In genomic region chr4:152328691-152329090, GRCm38 (mm10) we compare ENCODE assay signal across 9 mouse cellular contexts. TPM values are rescaled to one million over a fixed set of nuclear protein-coding genes. Genes with fewer than 3 reads are reported as not detected.
A peak's percentile ranks its signal among the peaks of the same experiment; 100 is the strongest.
DNase-seq lines count a peak whose midpoint lies in the region; ATAC-seq and TF ChIP-seq lines count a peak whose summit lies in the region.
"Had no signal": no experiment of that assay in that cellular context is flagged by ENCODE, and none has a peak within 500 bp of the region (broad histone marks: within the 10 kb centered on the region; RNA-seq: fewer than 3 reads in every experiment).

No protein-coding gene starts in this region.

- H3K27ac ChIP-seq in kidney, postnatal 0 days, result no peak overlapping the region
- no peak overlapping the region for H3K27ac ChIP-seq in limb, embryonic 11.5 days (replicated peaks; ENCODE audit: low read depth, low read length)
- H3K27ac ChIP-seq: limb, embryonic 15.5 days had no signal

- H3K4me2 ChIP-seq in kidney, postnatal 0 days (ENCODE audit: low read length), result no peak overlapping the region
- no peak overlapping the region for H3K4me2 ChIP-seq in limb, embryonic 11.5 days (ENCODE audit: low read depth, severe bottlenecking)
- H3K4me2 ChIP-seq: limb, embryonic 15.5 days had no signal

- no peak for ATAC-seq in kidney, postnatal 0 days (replicated peaks; ENCODE audit: low FRiP score, low read depth)
- ATAC-seq in limb, embryonic 11.5 days (ENCODE audit: insufficient number of reproducible peaks, low FRiP score, low TSS enrichment, low read depth), result no peak
- no peak for ATAC-seq in frontal cortex, adult (ENCODE audit: low TSS enrichment)

- DNase-seq in kidney, postnatal 0 days (ENCODE audit: low spot score), result no peak
- DNase-seq in kidney, adult 11 months, result no peak
- peak; percentile 71 for DNase-seq in NIH3T3 (ENCODE audit: low read depth)
- DNase-seq in limb, embryonic 11.5 days (ENCODE audit: low spot score), result peak; percentile 69
- peak; percentile 85 for DNase-seq in thymus, postnatal 4 days

- H3K36me3 ChIP-seq in kidney, postnatal 0 days (ENCODE audit: insufficient read depth, low read length), result peaks cover 34% of the 10 kb centered on the region
- H3K36me3 ChIP-seq in E14TG2a.4 (ENCODE audit: insufficient read depth, low read length), result peaks cover 75% of the 10 kb centered on the region
- H3K36me3 ChIP-seq in limb, embryonic 11.5 days (ENCODE audit: control insufficient read depth, insufficient read depth, low read length), result peaks cover 26% of the 10 kb centered on the region

- no peaks in the 10 kb centered on the region for H3K27me3 ChIP-seq in kidney, postnatal 0 days (ENCODE audit: insufficient read depth, low read length)
- no peaks in the 10 kb centered on the region for H3K27me3 ChIP-seq in E14TG2a.4 (ENCODE audit: insufficient read depth, low read length)
- H3K27me3 ChIP-seq in limb, embryonic 11.5 days (ENCODE audit: control insufficient read depth, insufficient read depth, low read length), result no peaks in the 10 kb centered on the region
- H3K27me3 ChIP-seq: limb, embryonic 15.5 days had no signal

- H3K9me3 ChIP-seq in kidney, postnatal 0 days (replicated peaks; ENCODE audit: low read length), result no peaks in the 10 kb centered on the region
- no peaks in the 10 kb centered on the region for H3K9me3 ChIP-seq in E14TG2a.4 (ENCODE audit: low read length)
- H3K9me3 ChIP-seq in limb, embryonic 11.5 days (ENCODE audit: control insufficient read depth, low read length), result no peaks in the 10 kb centered on the region
- H3K9me3 ChIP-seq: limb, embryonic 15.5 days had no signal

- peaks cover 7% of the 10 kb centered on the region; the same call in 1 of the 2 replicates for H3K4me1 ChIP-seq in kidney, postnatal 0 days (replicated peaks; ENCODE audit: insufficient read depth, low read length)
- H3K4me1 ChIP-seq in E14TG2a.4 (replicated peaks; ENCODE audit: low read depth, low read length), result peaks cover 77% of the 10 kb centered on the region
- H3K4me1 ChIP-seq in limb, embryonic 11.5 days (ENCODE audit: control insufficient read depth, insufficient read depth, low read length), result peaks cover 12% of the 10 kb centered on the region

- peak; percentile 58; the same call in 1 of the 2 replicates for TF ChIP-seq CTCF in kidney, postnatal 0 days (IDR thresholded peaks at IDR 0.05; ENCODE audit: low read depth)
- TF ChIP-seq CTCF in E14TG2a.4 (conservative IDR thresholded peaks at IDR 0.05; ENCODE audit: low read length), result peak; percentile 54

- H3K4me3 ChIP-seq in kidney, postnatal 0 days (replicated peaks; ENCODE audit: low read depth, low read length), result no peak overlapping the region
- H3K4me3 ChIP-seq in E14TG2a.4 (replicated peaks; ENCODE audit: low read length), result peak overlapping the region; percentile 99
- H3K4me3 ChIP-seq in limb, embryonic 11.5 days (ENCODE audit: low read depth, low read length), result no peak overlapping the region
- H3K4me3 ChIP-seq: limb, embryonic 15.5 days had no signal

- 87% methylated on average over 6 of the region's 6 CpGs for WGBS in kidney, postnatal 0 days
- 80% methylated on average over 6 of the region's 6 CpGs for WGBS in limb, embryonic 11.5 days

- H3K9ac ChIP-seq in kidney, postnatal 0 days (ENCODE audit: low read depth, low read length), result no peak overlapping the region
- H3K9ac ChIP-seq in limb, embryonic 11.5 days (ENCODE audit: low read length), result no peak overlapping the region
- H3K9ac ChIP-seq: limb, embryonic 15.5 days had no signal

RNA-seq across cellular contexts. Expression of gene Rpl22, which starts 3.1 kb away (rescaled TPM):
- 463 and 527 TPM in 2 replicates for polyA plus RNA-seq in kidney, postnatal 0 days (2015; fragmentation: Nextera tagmentation; extraction: Ambion mirVana)
- polyA plus RNA-seq in limb, embryonic 11.5 days (2014; fragmentation: Nextera tagmentation; extraction: Ambion mirVana), result 453 and 467 TPM in 2 replicates

RNA-seq across cellular contexts. Expression of gene Chd5, which starts 9.8 kb away (rescaled TPM):
- 0.04 and 0.09 TPM in 2 replicates for polyA plus RNA-seq in kidney, postnatal 0 days (2015; fragmentation: Nextera tagmentation; extraction: Ambion mirVana)
- 0.05 TPM in 1 of 2 replicates, not detected in the other for polyA plus RNA-seq in limb, embryonic 11.5 days (2014; fragmentation: Nextera tagmentation; extraction: Ambion mirVana)

RNA-seq across cellular contexts. Expression of gene Rnf207, which starts 9.9 kb away (rescaled TPM):
- polyA plus RNA-seq in kidney, postnatal 0 days (2015; fragmentation: Nextera tagmentation; extraction: Ambion mirVana), result 0.45 and 1.1 TPM in 2 replicates
- polyA plus RNA-seq in limb, embryonic 11.5 days (2014; fragmentation: Nextera tagmentation; extraction: Ambion mirVana), result 0.19 and 0.92 TPM in 2 replicates

RNA-seq across cellular contexts. Expression of gene Icmt, which starts 31.7 kb away (rescaled TPM):
- 20.0 and 23.6 TPM in 2 replicates for polyA plus RNA-seq in kidney, postnatal 0 days (2015; fragmentation: Nextera tagmentation; extraction: Ambion mirVana)
- polyA plus RNA-seq in limb, embryonic 11.5 days (2014; fragmentation: Nextera tagmentation; extraction: Ambion mirVana), result 28.3 and 29.9 TPM in 2 replicates

RNA-seq across cellular contexts. Expression of gene Hes3, which starts 37.2 kb away (rescaled TPM):
- not detected in 2 replicates for polyA plus RNA-seq in kidney, postnatal 0 days (2015; fragmentation: Nextera tagmentation; extraction: Ambion mirVana)
- not detected in 2 replicates for polyA plus RNA-seq in limb, embryonic 11.5 days (2014; fragmentation: Nextera tagmentation; extraction: Ambion mirVana)
- polyA plus RNA-seq: embryonic facial prominence, embryonic 14.5 days; limb, embryonic 15.5 days had no signal

Comparison
In these comparisons a context has a peak if more than half of its experiments do, and no peak if none do; other contexts are left out.
1. DNase-seq: peak in NIH3T3 (single experiment), limb, embryonic 11.5 days (single experiment) and thymus, postnatal 4 days (single experiment); none in kidney, postnatal 0 days (single experiment) and kidney, adult 11 months (single experiment).